10 mouse cellular contexts compared by ENCODE assay signal in genomic region chr3:28591345-28591744, GRCm38 (mm10).
DNase-seq lines count a peak whose midpoint lies in the region; ATAC-seq and TF ChIP-seq lines count a peak whose summit lies in the region.
"Had no signal": no experiment of that assay in that cellular context is flagged by ENCODE, and none has a peak within 500 bp of the region (broad histone marks: within the 10 kb centered on the region; RNA-seq: fewer than 3 reads in every experiment).

No protein-coding gene starts in this region.

- ATAC-seq in lung, embryonic 14.5 days (ENCODE audit: insufficient read depth): no peak

- no peaks in the 10 kb centered on the region for H3K27me3 ChIP-seq in lung, embryonic 14.5 days (ENCODE audit: insufficient read depth, low read length)
- no peaks in the 10 kb centered on the region for H3K27me3 ChIP-seq in small intestine, adult 2 months (ENCODE audit: control insufficient read depth, insufficient read depth, low read length)

- no peak for TF ChIP-seq POLR2A in lung, adult 2 months (IDR thresholded peaks at IDR 0.05; ENCODE audit: borderline replicate concordance, extremely low read depth, low read depth, low read length)
- TF ChIP-seq POLR2A in small intestine, adult 2 months (IDR thresholded peaks at IDR 0.05; ENCODE audit: low read depth, low read length): no peak

- H3K4me1 ChIP-seq in lung, embryonic 14.5 days (ENCODE audit: insufficient read depth): no peaks in the 10 kb centered on the region
- H3K4me1 ChIP-seq in lung, adult 2 months (ENCODE audit: control insufficient read depth, insufficient read depth, low read length): no peaks in the 10 kb centered on the region
- H3K4me1 ChIP-seq in small intestine, adult 2 months (ENCODE audit: control insufficient read depth, insufficient read depth, insufficient read length, low read length): peaks cover 14% of the 10 kb centered on the region; the same call in 1 of the 2 replicates

- no peak overlapping the region for H3K9ac ChIP-seq in lung, embryonic 14.5 days

- 13% methylated on average over 7 of the region's 7 CpGs for WGBS in lung, embryonic 14.5 days
- 37% methylated on average over 7 of the region's 7 CpGs for WGBS in lung, adult 2 months
- WGBS in small intestine, adult 2 months: 17% methylated on average over 7 of the region's 7 CpGs

- peaks cover 3% of the 10 kb centered on the region; the same call in 1 of the 2 replicates for H3K9me3 ChIP-seq in lung, embryonic 14.5 days (ENCODE audit: low read depth, low read length)

- peak; percentile 35 for DNase-seq in lung, embryonic 14.5 days
- DNase-seq in lung, adult 2 months: no peak
- DNase-seq in cerebellum, adult 9-10 months: peak; percentile 83
- DNase-seq in kidney, adult 18-20 months: peak; percentile 73
- DNase-seq in layer of hippocampus, postnatal 36 days: no peak
- DNase-seq in testis, postnatal 14 days (ENCODE audit: low spot score): no peak
- no peak for DNase-seq in spleen, postnatal 10 days (ENCODE audit: low spot score in 2 of 2)

- no peak overlapping the region for H3K4me2 ChIP-seq in lung, embryonic 14.5 days
- H3K4me2 ChIP-seq: heart, embryonic 11.5 days had no signal

- no peaks in the 10 kb centered on the region for H3K36me3 ChIP-seq in lung, embryonic 14.5 days (ENCODE audit: insufficient read depth)
- H3K36me3 ChIP-seq in small intestine, adult 2 months (ENCODE audit: control insufficient read depth, insufficient read depth, low read length): peaks cover 11% of the 10 kb centered on the region

- no peak for TF ChIP-seq CTCF in lung, embryonic 14.5 days (IDR thresholded peaks at IDR 0.05; ENCODE audit: low read depth)
- TF ChIP-seq CTCF in lung, adult 2 months (IDR thresholded peaks at IDR 0.05; ENCODE audit: insufficient read depth, low read length): no peak
- TF ChIP-seq CTCF in small intestine, adult 2 months (IDR thresholded peaks at IDR 0.05; ENCODE audit: extremely low read depth, insufficient read length, insufficient replicate concordance, low read depth, low read length): no peak

- H3K4me3 ChIP-seq in lung, embryonic 14.5 days (ENCODE audit: low read depth, low read length): no peak overlapping the region
- no peak overlapping the region for H3K4me3 ChIP-seq in lung, adult 2 months (replicated peaks; ENCODE audit: extremely low read depth, low read depth, low read length)
- no peak overlapping the region for H3K4me3 ChIP-seq in small intestine, adult 2 months (ENCODE audit: low read depth, low read length)

- H3K27ac ChIP-seq in lung, embryonic 14.5 days (ENCODE audit: low read depth): no peak overlapping the region
- peak overlapping the region; percentile 55 for H3K27ac ChIP-seq in small intestine, adult 2 months (ENCODE audit: insufficient read depth, low read depth, low read length)
- H3K27ac ChIP-seq: macrophage had no signal

Comparison
In these comparisons a context has a peak if more than half of its experiments do, and no peak if none do; other contexts are left out.
1. DNase-seq: peak in lung, embryonic 14.5 days (single experiment), cerebellum, adult 9-10 months (single experiment) and kidney, adult 18-20 months (single experiment); none in lung, adult 2 months (single experiment), layer of hippocampus, postnatal 36 days (0 of 2), testis, postnatal 14 days (single experiment) and spleen, postnatal 10 days (0 of 2).